Mouse (Mus musculus) cerebellum, postnatal 10 days (tissue): ENCODE measurements around the gene Wwox.

ENCODE experiments used
- DNase-seq, 2 experiments: peaks; one replicate each; pipeline ENCODE4 v3.0.0; 2021; ENCODE audit warnings: mixed read lengths in 2 of 2

Wwox gene

DNA sequence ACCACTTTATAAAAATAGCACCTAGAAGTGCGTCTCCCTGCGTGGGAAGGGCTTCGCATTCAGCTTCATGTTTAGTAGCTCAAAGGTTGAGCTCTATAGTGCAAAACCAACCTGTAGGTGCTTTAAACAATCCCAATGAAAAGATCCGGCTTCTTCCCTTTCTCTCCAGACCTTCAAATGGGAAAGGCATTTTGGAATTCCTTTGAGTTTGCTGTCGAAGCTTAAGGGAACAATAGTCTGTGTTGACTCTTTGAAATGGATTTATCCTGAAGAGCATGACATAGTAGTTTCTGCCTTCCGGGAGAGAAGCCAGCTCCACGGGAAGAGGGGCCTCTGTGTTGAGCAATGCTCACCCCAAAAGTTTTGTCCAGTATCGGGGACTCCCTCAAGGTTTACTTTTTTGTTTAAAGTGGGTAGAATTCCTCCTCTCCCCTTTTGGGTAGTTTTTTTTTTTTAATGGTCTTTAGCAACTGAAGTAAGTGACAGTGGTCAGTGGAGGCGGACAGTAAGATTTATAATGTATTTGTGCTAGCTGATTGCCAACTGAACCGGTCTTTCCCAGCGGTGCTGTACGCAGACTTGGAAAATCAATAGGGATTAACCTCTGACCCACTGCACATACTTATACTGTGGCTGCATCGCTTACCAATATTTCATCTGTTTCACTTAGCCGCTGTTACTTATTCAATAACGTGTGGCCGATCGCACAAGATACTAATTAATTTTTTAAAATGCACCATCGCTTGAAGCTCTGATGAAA lies 312.1 kb downstream of the Wwox start:
- no peak for DNase-seq

- no peak for DNase-seq
Observed at GRCm38 (mm10) chr8:114759621-114760020, 320.2 kb downstream of the Wwox start.

DNA sequence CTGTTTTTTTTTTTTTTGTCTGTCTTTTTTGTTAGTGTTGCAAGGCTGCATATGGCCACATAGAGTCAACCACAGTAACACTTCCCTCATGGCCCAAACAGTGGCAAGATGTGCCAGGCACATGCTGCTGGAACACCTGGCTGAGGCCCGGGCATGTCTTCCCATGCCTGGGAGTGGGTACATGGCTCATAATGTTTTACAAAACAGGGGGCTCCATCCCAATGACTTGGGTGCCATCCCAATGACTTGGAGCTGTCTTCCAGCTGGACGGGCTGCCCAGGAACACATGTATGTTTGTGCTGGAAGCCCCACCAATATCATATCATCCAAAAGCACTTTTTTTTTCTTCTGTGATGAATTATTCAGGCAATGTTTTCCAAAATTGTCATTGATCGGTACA lies 329.1 kb downstream of the Wwox start:
- peak; percentile 43 to 76 for DNase-seq

DNA sequence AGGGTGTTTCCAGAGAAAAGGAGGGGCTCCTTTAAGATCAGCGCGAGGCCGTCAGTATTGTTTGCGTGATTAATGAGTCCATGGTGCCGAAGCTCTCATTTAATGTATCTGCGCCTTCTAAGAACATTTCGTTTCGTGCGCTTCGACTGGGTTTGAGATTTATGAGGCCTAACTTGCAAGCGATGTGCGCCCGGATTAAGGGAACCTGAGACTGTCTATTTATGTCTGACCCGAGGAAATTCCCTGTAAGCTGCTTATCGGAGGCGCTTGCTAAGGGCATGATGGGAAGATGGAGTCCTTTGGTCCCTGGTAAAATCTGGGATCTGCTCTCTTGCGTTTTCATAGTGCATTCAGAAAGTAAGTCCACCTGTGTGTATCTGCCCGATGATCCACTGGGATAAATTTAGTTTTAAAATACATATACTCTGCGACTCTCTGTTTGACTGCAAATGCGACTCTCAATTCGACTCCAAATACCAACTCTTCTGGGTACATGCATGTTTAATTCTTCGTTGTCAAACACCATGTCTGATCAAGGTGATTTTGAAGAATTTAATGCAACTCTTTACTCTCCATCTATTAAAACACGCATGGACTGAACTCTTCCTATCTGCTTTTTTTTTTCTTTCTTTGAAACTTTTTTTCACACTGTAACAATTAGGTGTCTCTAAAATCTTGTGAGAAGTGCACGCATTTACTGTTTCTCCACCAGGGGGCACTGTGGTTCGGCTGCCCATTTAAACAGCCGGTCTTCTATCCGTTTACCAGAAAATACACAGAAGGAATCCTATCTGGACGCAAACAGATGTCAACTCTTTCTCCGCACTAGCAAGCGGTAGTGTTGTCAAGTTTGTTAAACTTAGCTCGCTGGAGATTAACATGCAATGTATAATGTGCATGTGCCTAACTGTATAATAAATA lies 331.7 kb downstream of the Wwox start:
- peak; percentile 91 to 93 for DNase-seq

DNA sequence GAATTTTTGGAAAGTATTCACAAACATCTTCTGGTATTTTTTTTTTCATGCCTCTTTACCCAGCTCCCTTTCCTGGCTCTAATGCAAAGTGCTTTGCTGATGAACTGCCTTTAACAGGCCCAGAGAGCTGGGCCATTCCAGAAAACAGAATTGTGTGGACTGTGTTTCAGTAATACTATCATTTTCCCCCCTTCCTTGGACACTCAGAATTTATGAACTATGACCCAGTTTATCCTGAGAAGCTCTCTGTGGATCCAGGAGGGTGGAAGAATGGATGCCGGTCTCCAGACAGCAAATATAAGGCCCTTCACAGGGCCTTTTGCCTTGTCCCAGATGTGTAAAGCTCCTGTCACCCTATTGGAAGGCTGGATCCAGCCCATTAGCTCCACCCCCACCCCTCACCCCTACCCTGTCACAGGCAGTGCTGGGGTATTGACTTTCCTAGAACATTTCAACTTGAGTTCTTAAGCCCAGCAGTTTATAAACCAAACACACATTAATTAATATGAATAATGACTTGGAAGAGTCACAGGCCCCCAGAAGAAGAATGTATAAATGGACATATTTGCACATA lies 332.9 kb downstream of the Wwox start:
- DNase-seq = no peak

GRCm38 (mm10) chr8:114773461-114774414 lies 334.3 kb downstream of the Wwox start:
- peak; percentile 88 to 94 for DNase-seq

- no peak for DNase-seq
Observed at GRCm38 (mm10) chr8:114774415-114774775, 334.9 kb downstream of the Wwox start.

DNA sequence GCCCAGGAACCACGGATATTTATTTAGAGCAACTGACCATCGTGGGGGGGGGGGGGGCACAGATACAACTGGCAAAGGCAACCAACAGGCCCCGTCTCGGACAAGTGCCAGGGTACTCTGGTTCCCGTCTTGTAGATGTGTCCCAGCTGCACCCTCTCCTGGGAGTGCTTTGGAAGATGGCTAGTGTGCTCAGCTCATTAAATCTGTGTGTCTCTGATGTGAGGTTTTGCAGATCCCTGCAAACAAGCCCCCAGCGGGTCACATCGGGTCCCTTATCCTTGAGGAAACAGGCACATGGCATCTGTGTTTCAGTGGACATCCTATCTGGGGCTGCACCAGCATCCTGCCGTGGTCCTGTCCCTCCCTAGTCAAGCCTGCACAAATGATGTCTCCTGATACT lies 336.1 kb downstream of the Wwox start:
- DNase-seq = peak; percentile 40

DNA sequence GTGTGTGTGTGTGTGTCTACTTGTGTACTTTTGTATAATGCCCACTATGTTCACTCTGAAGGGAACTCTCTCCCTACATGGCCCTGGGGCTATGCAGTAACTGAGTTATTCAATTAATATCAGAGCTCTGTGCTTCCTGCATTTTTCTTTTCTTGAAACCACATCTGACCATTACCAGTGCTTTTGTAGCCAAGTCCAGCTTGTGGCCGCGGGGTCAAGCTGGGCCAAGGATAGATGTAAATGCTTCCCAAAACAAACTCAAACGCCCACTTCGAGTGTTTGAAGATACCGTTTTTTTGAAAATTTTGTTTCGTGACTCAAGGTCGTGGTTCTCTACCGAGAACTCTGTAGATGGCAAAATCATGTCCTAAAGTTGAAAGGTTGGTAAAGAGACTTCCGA lies 337.2 kb downstream of the Wwox start:
- no peak for DNase-seq

DNA sequence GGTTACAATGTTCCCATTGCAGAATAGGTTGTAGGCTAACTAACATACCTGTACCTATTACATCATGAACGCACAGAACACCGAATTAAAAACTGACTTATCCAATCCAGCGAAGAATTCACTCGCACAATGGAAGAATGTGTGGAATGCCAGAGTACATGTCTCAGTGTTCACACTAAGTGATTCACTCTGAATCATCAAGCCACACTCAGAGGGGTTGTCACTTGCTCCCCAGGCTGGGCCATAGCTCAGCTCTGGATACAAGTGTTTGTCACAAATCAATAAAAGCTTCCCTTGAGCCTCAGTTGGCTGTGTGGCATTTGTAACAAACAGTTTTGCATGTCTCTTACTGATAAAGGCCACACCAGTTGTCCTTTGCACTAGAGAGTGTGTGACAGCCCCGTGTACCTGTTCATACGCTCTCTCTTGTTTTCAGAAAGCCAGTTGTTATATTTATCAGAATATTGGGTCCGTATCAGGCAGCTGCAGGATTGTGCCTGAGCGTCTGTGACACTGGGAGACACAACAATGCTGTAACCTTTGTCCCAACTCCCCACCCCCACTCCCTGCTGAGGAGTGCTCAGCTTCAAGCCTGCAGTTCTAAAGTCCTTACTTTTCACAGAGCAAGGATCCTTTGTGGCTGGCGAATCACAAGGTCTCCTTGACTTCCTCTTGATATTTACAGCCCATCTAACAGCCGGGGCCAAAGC lies 338.0 kb downstream of the Wwox start:
- DNase-seq = no peak

GRCm38 (mm10) chr8:114779002-114779401 lies 339.5 kb downstream of the Wwox start:
- no peak for DNase-seq

- DNase-seq = no peak
Observed at GRCm38 (mm10) chr8:114783321-114783720, 343.9 kb downstream of the Wwox start.

DNA sequence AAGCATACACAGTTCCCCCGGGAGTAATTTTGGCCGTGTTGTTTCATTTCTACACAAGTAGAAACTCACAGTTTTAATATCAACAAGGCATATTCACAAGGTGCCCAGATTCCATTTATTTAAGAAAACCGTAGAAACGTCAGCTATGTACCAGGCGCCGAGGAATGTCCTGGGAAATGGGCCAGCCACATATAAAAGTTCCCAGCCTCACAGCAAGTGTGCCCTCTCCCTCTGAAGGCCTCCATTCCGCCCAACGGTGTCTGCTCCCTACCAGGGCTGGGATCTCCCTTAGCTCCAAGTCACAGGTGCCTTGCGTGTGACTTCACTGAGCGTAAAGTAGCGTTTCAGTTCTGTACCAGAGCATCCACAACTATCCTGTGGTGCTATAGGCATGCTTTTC lies 346.4 kb downstream of the Wwox start:
- no peak for DNase-seq

DNA sequence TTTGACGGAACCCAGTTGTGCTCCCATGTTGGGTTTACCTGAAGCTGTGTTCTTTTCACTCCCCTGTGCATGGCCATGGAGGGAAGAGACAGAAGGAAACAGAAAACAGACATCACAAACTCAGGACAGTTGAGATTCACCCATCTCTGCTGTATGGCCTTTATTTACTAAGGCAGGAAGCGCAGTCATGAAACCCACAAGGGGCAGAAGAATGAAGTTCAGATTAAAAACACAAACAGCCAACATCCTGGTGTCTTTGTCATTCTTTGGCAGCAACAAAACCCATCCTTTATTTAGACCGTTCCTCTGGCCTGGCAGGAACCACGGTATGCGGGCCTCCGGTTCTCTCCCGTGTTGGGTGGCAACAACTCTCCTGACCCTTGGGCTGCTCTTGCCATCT lies 350.2 kb downstream of the Wwox start:
- DNase-seq = no peak

GRCm38 (mm10) chr8:114790754-114791153 lies 351.3 kb downstream of the Wwox start:
- no peak for DNase-seq

DNA sequence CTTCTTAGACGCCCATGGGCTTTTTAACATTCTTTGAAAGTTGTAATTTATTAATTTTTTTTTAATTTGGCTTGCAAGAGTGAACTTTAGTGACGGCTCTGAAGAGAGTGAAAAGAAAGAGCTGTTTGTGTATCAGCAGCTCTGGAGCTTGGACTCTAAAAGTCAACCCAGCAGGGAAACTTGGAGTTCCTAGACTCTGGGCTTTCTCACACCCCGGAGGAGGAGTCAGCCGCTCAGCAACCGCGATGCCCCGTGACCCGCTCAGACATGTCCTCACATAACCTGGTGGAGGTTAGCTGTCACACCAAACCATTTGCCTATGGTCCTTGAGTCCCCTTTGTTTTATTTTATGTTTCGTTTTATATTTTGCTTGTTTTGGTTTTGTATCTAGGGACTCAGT lies 354.2 kb downstream of the Wwox start:
- DNase-seq = peak in 1 of 2 experiments; percentile 35

DNA sequence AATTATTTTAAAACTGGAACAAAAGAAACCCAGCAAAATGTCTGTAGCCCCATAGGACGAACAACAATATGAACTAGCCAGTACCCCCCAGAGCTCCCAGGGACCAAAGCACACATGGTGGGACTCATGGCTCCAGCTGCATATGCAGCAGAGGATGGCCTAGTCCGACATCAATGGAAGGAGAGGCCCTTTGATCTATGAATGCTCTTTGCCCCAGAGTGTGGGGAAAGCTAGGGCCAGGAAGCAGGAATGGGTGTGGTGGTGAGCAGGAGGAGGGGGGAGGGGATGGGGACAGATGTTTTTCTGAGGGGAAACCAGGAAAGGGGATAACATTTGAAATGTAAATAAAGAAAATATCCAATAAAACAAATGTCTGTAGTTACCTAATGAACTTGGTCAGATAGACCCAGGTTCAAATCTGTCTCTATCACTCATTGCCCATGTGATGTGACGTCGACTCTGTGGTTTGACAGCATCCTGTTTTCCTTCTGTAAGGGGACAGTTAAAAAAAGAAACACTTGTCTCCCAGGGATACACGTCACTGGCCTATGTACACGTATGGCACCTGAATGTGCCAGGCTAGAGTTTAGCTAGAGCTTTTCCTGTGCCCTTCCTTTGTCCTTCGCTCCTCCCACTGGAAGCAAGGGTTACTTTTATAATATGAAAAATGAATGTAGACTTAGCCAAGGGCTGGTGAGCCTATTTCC lies 362.1 kb downstream of the Wwox start:
- DNase-seq = no peak

GRCm38 (mm10) chr8:114803113-114803512 lies 363.7 kb downstream of the Wwox start:
- no peak for DNase-seq

DNA sequence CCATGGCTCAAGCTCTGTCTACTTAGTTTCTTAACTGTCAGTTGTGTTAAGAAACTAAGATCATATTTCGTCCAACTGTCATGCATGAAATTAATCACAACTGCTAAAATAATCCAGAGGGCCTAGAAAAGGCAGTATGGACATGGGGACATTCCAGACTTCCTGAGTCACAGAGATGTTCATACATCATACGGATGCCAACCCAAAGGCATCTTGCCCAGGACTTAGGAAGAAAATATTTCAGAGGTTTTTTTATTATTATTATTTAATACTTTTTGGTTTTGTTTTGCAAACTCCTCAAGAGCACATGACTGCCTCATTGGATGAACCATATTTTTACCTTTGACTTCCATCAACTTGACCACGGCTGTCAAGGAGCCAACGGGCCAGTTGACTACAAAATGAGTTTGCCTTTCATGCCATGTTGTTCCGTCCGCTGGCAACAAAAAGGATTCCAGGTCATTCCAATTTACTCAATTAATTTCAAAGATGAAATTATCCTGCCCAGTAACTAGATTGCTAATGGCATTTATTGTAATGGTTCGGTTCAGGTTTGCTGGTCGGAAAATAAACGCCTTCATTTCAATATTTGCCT lies 367.5 kb downstream of the Wwox start:
- DNase-seq = peak in 1 of 2 experiments; percentile 17

DNA sequence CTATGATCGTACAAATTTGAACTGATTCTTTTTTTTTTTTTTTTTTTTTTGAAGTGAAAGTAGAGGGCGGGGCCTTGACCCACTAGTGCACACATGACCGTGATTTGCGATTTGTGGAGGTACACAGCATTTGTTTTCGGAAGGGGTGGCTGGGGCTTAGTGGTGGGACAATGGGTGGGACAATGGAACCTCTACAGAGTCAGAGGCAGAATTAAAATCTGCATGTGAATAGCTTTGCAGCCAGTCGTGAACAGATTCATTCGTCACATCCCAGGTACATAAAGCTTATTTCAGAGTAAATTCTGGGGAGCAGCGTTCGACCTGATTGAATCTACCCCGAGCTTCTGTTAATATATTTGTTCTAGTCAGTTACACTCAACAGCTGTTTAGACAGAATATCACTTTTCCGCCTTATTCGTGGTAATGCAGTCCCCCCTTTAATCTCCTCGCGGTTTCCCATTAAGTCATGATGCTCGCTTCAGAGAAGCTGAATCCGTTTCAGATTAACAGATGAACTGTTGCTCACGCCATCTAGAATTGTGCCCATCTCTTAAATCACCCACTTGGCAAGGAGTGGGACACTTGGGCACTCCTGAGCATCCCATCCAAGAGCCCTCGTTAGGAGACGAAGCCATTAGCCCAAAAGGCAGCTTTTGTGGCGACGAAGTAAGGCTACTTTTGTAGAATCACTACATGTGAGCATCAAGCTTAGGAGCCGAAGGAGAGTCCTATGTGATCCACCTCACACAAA lies 368.4 kb downstream of the Wwox start:
- DNase-seq = no peak
